Mouse (Mus musculus) MEL (cell line): Measurements from ENCODE around the gene Nmb.

Source experiments
- CTCF ChIP-seq, 3 experiments: IDR thresholded peaks in 2 of 3; conservative IDR thresholded peaks in 1 of 3; 2 replicates each; pipeline ENCODE4 v1.5.1; 2011 to 2012; ENCODE audit warnings: low read length in 3 of 3, low read depth in 2 of 3, mild to moderate bottlenecking in 2 of 3, improper control_type of control experiment in 1 of 3, inconsistent platforms in 1 of 3, mixed read lengths in 1 of 3, moderate library complexity in 1 of 3; ENCODE audit not compliant: control insufficient read depth in 1 of 3, insufficient read depth in 1 of 3, poor library complexity in 1 of 3, severe bottlenecking in 1 of 3
- EP300 ChIP-seq, 2 experiments: IDR thresholded peaks; 2 replicates each; pipeline ENCODE4 v1.6.1; 2011; ENCODE audit warnings: improper control_type of control experiment in 2 of 2, low read length in 2 of 2, low read depth in 1 of 2, mild to moderate bottlenecking in 1 of 2
- MAX ChIP-seq: IDR thresholded peaks from 2 replicates; pipeline ENCODE4 v1.6.1; 2011; ENCODE audit warnings: low read length, improper control_type of control experiment
- SIN3A ChIP-seq: IDR thresholded peaks from 2 replicates; pipeline ENCODE4 v1.6.1; 2012; ENCODE audit warnings: low read length, improper control_type of control experiment, inconsistent platforms

- TF ChIP-seq CTCF (IDR thresholded peaks at IDR 0.05 in 2 of 3, conservative IDR thresholded peaks at IDR 0.05 in 1 of 3; ENCODE audit: control insufficient read depth in 1 of 3, insufficient read depth in 1 of 3, low read depth in 2 of 3, low read length in 3 of 3, poor library complexity in 1 of 3, severe bottlenecking in 1 of 3), result no peak
- no peak for TF ChIP-seq MAX
- no peak for TF ChIP-seq SIN3A
- TF ChIP-seq EP300 (IDR thresholded peaks at IDR 0.05; ENCODE audit: low read depth in 1 of 2, low read length in 2 of 2), result no peak
Measured at GRCm38 (mm10) chr7:80912496-80912895, 7.6 kb upstream of the Nmb start.
